Mouse (Mus musculus) mature B cell (primary cell): Measurements from ENCODE around the gene Ttf2.

Source experiments
- in situ Hi-C: fragments of 300-500 bp; cut with MboI; formaldehyde crosslinking; loops from 2 replicates; pipeline ENCODE4 v1.14.3; 2019

Ttf2 gene

GRCm38 (mm10) chr3:100916844-100917243, 52.6 kb downstream of the Ttf2 start:
- in situ Hi-C loops = no loop called here

DNA sequence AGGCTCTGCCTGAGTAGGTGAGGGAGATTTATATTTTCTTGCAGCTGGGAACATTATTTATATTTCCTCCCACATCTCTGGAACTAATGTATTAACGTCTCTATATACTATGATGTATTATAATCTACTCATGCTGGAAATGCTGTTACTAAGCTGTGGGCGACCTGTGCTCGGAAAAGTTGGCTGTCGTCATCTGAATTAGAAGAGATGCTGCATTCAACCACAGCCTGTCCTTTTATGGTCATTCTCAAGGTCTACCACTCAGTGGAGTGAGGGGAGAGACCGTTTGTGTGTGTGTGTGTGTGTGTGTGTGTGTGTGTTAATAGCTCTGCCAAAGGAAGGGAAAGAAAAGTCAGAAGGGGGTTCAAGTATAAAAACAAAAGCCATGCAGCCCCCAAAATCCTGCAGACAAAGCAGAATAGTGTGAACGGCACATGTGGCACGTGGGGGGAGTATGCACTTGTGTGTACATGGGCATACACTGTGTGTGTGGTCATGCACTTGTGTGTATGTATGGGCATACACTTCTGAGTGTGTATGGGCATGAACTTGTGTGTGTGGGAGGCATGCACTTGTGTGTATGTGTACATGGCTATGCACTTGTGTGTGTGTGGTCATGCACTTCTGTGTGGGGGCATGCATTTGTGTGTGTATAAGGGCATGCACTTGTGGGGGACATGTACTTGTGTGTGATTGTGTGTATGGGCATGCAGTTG, 57.8 kb downstream of the Ttf2 start:
- in situ Hi-C loops = no loop called here

GRCm38 (mm10) chr3:100911026-100911425, 58.4 kb downstream of the Ttf2 start:
- in situ Hi-C loops = no loop called here

DNA sequence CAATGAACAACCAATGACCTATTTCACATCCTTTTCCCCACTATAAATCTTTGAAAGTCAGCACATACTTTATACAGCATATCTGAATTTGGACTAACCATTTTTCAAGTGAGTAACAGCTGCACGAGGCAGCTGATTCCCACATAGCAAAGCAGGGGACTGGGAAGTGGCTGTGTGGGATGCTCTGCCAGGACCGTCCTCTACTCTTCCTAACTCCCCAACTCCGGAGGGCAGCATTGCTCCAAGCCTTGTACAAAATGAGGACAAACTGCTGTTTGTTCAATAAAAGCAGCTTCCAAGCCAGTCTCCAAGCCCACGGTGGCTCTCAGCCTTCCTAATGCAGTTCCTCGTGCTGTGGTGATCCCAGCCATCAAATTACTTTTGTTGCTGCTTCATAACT, 58.8 kb downstream of the Ttf2 start:
- in situ Hi-C loops = no loop called here

GRCm38 (mm10) chr3:100908594-100908993, 60.9 kb downstream of the Ttf2 start:
- in situ Hi-C loops = no loop called here

GRCm38 (mm10) chr3:100906916-100907315, 62.5 kb downstream of the Ttf2 start:
- in situ Hi-C loops = no loop called here

DNA sequence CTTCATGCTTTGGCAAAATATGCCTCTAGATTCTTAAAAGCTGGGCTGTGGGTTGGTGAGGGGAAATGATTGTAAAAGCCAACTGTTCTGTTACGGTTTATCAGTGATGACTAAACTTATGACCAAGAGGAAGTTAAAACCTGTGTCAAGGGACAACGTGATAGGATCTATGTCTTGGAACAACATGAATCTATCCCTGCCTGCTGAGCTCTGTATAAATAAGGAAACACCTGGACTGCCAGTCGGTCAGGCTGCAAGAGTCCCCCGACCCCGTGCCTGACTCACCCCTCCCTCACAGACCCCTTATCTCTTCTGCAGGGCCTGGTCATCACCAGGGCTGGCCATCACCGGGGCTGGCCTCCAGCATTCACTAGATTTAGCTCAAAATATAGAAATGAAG, 63.3 kb downstream of the Ttf2 start:
- in situ Hi-C loops = no loop called here

GRCm38 (mm10) chr3:100895500-100895899, 74.0 kb downstream of the Ttf2 start:
- in situ Hi-C loops = no loop called here

- in situ Hi-C loops = no loop called here
Measured at GRCm38 (mm10) chr3:100892383-100893335, 76.8 kb downstream of the Ttf2 start.

GRCm38 (mm10) chr3:100890406-100890805, 79.1 kb downstream of the Ttf2 start:
- in situ Hi-C loops = no loop called here

- in situ Hi-C loops = no loop called here
Measured at GRCm38 (mm10) chr3:100889234-100889633, 80.2 kb downstream of the Ttf2 start.
